Mouse (Mus musculus): ENCODE results near the gene Sgo2a. TPM values are rescaled to one million over a fixed set of nuclear protein-coding genes. Genes with fewer than 3 reads are reported as not detected.

Sgo2a gene
- polyA plus RNA-seq (2012; rRNA removed): 0.17 and 0.37 TPM in 2 replicates

DNA sequence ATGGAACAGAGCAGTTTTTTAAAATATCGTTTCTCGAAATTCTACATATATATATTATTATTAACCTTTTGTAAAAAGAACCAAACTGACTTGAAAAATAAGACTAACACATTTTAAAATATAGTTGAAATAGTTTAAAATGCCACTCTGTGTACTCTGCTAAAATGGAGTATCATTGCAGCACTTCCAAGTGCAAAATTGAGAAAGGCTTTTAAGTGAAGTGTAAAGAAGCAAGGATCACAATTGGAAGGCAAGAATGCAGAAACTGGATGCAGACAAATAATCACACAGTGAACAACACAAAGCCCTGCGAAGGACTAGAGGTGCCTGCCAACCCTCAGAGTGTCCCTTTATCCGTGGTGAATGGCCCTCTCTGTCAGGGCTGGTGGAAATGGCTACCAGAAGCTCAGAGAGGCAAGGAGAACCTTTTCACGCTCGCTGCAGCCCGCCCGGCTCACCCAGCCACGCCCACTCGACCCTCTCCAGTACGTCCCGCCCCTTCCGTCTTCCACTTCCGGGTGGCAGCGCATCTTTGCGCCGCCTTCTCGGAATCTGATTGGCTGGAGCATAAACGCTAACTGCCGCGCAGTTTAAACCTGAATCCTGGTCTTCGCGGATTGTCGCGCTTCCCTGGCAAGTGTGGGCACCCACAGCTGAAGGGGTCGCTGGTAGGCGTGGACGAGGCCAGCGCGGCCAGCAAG is at the start of gene Sgo2a:
TSS of gene Sgo2a (plus strand) at position 540 of the 701 bp plus-strand sequence.
- Histone ChIP-seq H3K36me3 (ENCODE audit: control insufficient read depth, insufficient read depth, low read length) (0 out of 2 replicates have a peak, but pooled peaks cover 1% of the 10 kb centered on the region), H3K27ac (ENCODE audit: insufficient read depth, low read depth, low read length) (0 out of 2 replicates have a peak within 1 kb of the TSS, but pooled peaks have one; percentile 7), H3K4me3 (ENCODE audit: low read depth, low read length) (peak within 1 kb of the TSS; percentile 84), H3K4me1 (ENCODE audit: control insufficient read depth, insufficient read depth, insufficient read length, low read length) (no peaks in the 10 kb centered on the region), H3K27me3 (ENCODE audit: control insufficient read depth, insufficient read depth, low read length) (no peaks in the 10 kb centered on the region)
- 6% methylated on average over 30 of the region's 30 CpGs for WGBS
- TF ChIP-seq POLR2A (IDR thresholded peaks at IDR 0.05; ENCODE audit: low read depth, low read length) (peak; percentile 32; the same call in 1 of the 2 replicates), CTCF (IDR thresholded peaks at IDR 0.05; ENCODE audit: extremely low read depth, insufficient read length, insufficient replicate concordance, low read depth, low read length) (no peak)

DNA sequence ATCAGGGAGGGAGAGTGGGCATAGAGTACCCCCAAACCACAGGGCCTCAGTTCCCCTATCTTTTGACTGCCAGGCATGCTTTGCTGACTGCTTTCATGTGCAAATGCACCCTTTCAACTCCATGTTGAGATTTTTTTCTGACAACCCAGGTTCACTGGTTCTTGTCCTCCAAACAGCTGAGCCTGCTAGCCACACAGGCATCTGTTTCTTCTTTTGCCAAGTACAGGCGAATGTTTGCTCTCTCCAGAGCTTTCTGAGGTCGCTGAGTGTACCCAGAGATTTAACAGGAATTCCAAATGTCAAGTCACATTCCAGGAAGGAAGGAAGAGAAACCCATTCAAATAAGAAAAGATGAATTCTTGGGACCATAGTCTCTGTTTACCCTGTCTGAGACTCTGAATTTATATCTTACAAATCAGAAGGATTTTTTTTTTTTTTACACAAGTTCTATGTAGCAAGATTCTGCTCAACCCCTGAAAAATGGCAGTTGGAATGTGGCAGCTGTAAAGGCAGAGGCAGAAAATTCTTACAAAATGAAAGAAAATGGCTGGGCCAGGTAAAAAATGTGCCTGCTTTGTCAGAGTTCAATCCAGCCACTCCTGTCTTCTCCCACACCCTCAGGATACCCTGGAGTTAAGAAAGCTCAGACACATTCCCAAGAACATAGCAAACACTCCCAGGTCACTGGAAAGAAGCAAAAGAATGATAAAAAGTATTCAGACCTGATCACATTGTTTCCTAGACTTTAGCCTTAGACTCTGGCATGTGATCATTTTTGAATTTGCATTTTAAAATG is 48.0 kb upstream of the Sgo2a start:
- 28% methylated on average over 2 of the region's 2 CpGs for WGBS

DNA sequence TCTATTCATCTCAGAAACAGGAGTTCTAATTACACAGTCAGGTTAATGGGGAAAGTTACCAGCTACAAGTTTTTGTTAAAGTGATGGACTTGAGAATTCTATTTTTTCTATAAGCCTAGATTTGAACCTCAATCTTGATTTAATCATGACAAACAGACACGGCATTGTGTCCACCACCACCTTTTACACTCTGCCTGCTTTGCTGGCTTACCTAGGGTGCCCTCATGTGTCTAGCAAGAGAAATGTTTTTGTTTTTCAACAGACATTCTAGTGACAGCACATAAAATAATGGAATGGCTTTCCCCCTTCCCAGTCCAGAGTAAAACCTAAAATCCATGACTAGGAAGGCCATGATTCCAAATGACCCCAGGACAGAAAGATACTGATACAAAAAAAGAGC is 46.6 kb upstream of the Sgo2a start:
- H3K4me3 ChIP-seq (ENCODE audit: low read depth, low read length): no peak overlapping the region
- WGBS: 2% methylated on average over 1 of the region's 1 CpGs
- TF ChIP-seq CTCF (IDR thresholded peaks at IDR 0.05; ENCODE audit: extremely low read depth, insufficient read length, insufficient replicate concordance, low read depth, low read length) (no peak), POLR2A (IDR thresholded peaks at IDR 0.05; ENCODE audit: low read depth, low read length) (no peak)

More for the DNA sequence above, 48.0 kb upstream of the Sgo2a start:
- Histone ChIP-seq H3K4me3 (ENCODE audit: low read depth, low read length) (no peak overlapping the region), H3K27me3 (ENCODE audit: control insufficient read depth, insufficient read depth, low read length) (no peaks in the 10 kb centered on the region), H3K27ac (ENCODE audit: insufficient read depth, low read depth, low read length) (no peak overlapping the region), H3K36me3 (ENCODE audit: control insufficient read depth, insufficient read depth, low read length) (peaks cover 7% of the 10 kb centered on the region; the same call in 1 of the 2 replicates), H3K4me1 (ENCODE audit: control insufficient read depth, insufficient read depth, insufficient read length, low read length) (no peaks in the 10 kb centered on the region)
- TF ChIP-seq POLR2A (IDR thresholded peaks at IDR 0.05; ENCODE audit: low read depth, low read length): no peak
- no peak for TF ChIP-seq CTCF (IDR thresholded peaks at IDR 0.05; ENCODE audit: extremely low read depth, insufficient read length, insufficient replicate concordance, low read depth, low read length)

DNA sequence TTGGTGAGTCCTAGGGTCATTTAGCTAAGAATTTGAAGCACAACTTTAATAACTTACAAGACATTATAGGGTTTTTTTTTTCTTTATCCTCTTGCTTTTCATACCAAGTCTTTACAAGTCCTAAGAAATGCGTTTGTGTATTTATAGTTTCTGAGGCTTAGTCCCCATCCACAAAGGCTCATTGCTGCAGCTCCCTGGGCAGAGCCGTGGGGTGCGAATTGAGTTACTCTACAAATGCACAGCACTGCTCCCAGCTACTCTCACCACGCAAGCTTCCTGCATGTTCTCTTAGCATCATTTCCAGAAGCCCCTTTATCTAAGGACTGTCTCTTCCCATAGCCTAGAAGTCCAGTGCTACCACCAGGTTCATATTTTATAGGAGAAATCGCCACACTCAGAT is 46.1 kb upstream of the Sgo2a start:
- TF ChIP-seq CTCF (IDR thresholded peaks at IDR 0.05; ENCODE audit: extremely low read depth, insufficient read length, insufficient replicate concordance, low read depth, low read length): no peak
- TF ChIP-seq POLR2A (IDR thresholded peaks at IDR 0.05; ENCODE audit: low read depth, low read length): no peak
- peaks cover 8% of the 10 kb centered on the region; the same call in 1 of the 2 replicates for H3K36me3 ChIP-seq (ENCODE audit: control insufficient read depth, insufficient read depth, low read length)
- WGBS: 81% methylated on average over 5 of the region's 5 CpGs
- H3K27me3 ChIP-seq (ENCODE audit: control insufficient read depth, insufficient read depth, low read length): no peaks in the 10 kb centered on the region
- H3K27ac ChIP-seq (ENCODE audit: insufficient read depth, low read depth, low read length): no peak overlapping the region
- no peaks in the 10 kb centered on the region for H3K4me1 ChIP-seq (ENCODE audit: control insufficient read depth, insufficient read depth, insufficient read length, low read length)
- H3K4me3 ChIP-seq (ENCODE audit: low read depth, low read length): no peak overlapping the region

More for the DNA sequence above, 46.6 kb upstream of the Sgo2a start:
- Histone ChIP-seq H3K36me3 (ENCODE audit: control insufficient read depth, insufficient read depth, low read length) (peaks cover 7% of the 10 kb centered on the region; the same call in 1 of the 2 replicates), H3K4me1 (ENCODE audit: control insufficient read depth, insufficient read depth, insufficient read length, low read length) (no peaks in the 10 kb centered on the region), H3K27ac (ENCODE audit: insufficient read depth, low read depth, low read length) (no peak overlapping the region), H3K27me3 (ENCODE audit: control insufficient read depth, insufficient read depth, low read length) (no peaks in the 10 kb centered on the region)

DNA sequence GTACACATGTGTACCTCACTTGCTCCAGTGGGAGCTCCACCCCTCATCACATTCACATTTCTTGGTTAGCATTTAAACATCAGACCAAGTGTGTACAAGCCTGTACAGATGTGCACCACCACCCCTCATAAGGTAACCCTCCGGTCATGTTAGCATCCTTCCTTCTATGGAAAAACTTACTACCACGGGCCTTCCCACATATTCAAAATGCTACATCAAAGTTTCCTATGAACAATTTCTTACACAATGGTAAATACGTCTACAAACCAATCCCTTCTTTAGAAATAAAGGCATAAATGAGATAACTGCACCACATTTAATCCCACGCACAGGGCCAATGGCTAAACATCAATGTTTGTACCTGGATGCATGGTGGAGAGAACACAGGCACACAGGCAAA is 43.3 kb upstream of the Sgo2a start:
- no peak overlapping the region for H3K27ac ChIP-seq (ENCODE audit: insufficient read depth, low read depth, low read length)
- no peak for TF ChIP-seq CTCF (IDR thresholded peaks at IDR 0.05; ENCODE audit: extremely low read depth, insufficient read length, insufficient replicate concordance, low read depth, low read length)
- no peak for TF ChIP-seq POLR2A (IDR thresholded peaks at IDR 0.05; ENCODE audit: low read depth, low read length)
- WGBS: 95% methylated on average over 4 of the region's 4 CpGs
- H3K4me1 ChIP-seq (ENCODE audit: control insufficient read depth, insufficient read depth, insufficient read length, low read length): no peaks in the 10 kb centered on the region
- no peaks in the 10 kb centered on the region; the same call in 1 of the 2 replicates for H3K27me3 ChIP-seq (ENCODE audit: control insufficient read depth, insufficient read depth, low read length)
- H3K36me3 ChIP-seq (ENCODE audit: control insufficient read depth, insufficient read depth, low read length): peaks cover 12% of the 10 kb centered on the region; the same call in 1 of the 2 replicates
- no peak overlapping the region for H3K4me3 ChIP-seq (ENCODE audit: low read depth, low read length)

DNA sequence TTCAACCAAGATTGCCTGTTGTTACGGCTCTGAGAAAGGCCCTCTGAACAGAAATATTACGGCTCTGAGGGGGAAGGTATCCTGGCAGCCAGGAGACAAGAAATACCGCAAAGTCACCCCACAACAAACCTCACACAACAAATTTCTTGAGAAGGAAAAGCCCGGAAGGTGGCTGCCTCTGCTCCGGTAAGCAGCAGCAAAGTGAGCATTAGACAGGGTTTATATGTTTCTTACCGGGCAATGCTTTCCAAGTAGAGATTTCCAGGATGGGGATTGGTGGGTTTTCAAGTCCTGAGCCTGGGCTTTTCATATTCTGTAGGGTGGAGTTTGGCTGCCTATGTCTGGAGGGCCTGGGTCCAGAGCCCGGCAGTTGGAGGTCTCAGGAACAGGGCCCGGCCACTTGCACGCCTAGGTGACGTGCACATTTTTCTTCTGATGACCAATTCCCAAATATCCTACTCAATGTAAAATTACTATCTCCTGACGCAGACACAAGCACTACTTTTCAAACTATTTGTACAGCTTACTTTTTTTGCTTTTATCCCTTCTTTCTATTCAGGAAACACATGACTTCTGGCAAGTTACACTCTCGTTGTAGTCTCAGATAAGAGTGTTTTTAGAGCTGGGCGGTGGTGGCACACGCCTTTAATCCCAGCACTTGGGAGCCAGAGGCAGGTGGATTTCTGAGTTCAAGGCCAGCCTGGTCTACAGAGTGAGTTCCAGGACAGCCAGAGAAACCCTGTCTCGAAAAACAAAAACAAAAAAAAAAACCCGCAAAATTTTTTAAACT is 42.0 kb upstream of the Sgo2a start:
- Histone ChIP-seq H3K27ac (ENCODE audit: insufficient read depth, low read depth, low read length) (no peak overlapping the region), H3K27me3 (ENCODE audit: control insufficient read depth, insufficient read depth, low read length) (no peaks in the 10 kb centered on the region; the same call in 1 of the 2 replicates), H3K36me3 (ENCODE audit: control insufficient read depth, insufficient read depth, low read length) (peaks cover 12% of the 10 kb centered on the region; the same call in 1 of the 2 replicates), H3K4me3 (ENCODE audit: low read depth, low read length) (no peak overlapping the region), H3K4me1 (ENCODE audit: control insufficient read depth, insufficient read depth, insufficient read length, low read length) (no peaks in the 10 kb centered on the region)
- no peak for TF ChIP-seq POLR2A (IDR thresholded peaks at IDR 0.05; ENCODE audit: low read depth, low read length)
- no peak for TF ChIP-seq CTCF (IDR thresholded peaks at IDR 0.05; ENCODE audit: extremely low read depth, insufficient read length, insufficient replicate concordance, low read depth, low read length)
- WGBS: 85% methylated on average over 16 of the region's 16 CpGs
